Mouse (Mus musculus) c-Kit-positive CD71-positive TER-119-negative erythroid progenitor cells, embryonic 14.5 days (primary cell): ENCODE data around the gene Tmem95.

Source experiments
- DNase-seq: peaks from one replicate; pipeline ENCODE4 v3.0.0-alpha.2; 2013; ENCODE audit warnings: low read depth

The Tmem95 gene

GRCm38 (mm10) chr11:69846198-69846680, 31.6 kb downstream of the Tmem95 start, which contains the start of gene Plscr3:
Plscr3 (plus strand) TSS chr11:69846376.
- DNase-seq: peak; percentile 79

GRCm38 (mm10) chr11:69838714-69839104, 39.1 kb downstream of the Tmem95 start:
- DNase-seq: no peak

- DNase-seq: peak; percentile 97
Measured at GRCm38 (mm10) chr11:69837952-69838713, 39.7 kb downstream of the Tmem95 start, which contains the start of gene Tmem256. Tmem256 (plus strand) TSS chr11:69838514.

GRCm38 (mm10) chr11:69837604-69837951, 40.2 kb downstream of the Tmem95 start, which contains the start of gene Nlgn2:
Nlgn2 (minus strand) TSS chr11:69837784.
- no peak for DNase-seq

- no peak for DNase-seq
Measured at GRCm38 (mm10) chr11:69836703-69837576, 40.9 kb downstream of the Tmem95 start.

- no peak for DNase-seq
Measured at GRCm38 (mm10) chr11:69835966-69836335, 41.9 kb downstream of the Tmem95 start.

GRCm38 (mm10) chr11:69835326-69835965, 42.4 kb downstream of the Tmem95 start:
- DNase-seq: no peak

GRCm38 (mm10) chr11:69834001-69834549, 43.7 kb downstream of the Tmem95 start:
- DNase-seq: no peak

- no peak for DNase-seq
Measured at GRCm38 (mm10) chr11:69833554-69833953, 44.3 kb downstream of the Tmem95 start.

GRCm38 (mm10) chr11:69828832-69829231, 49.0 kb downstream of the Tmem95 start:
- no peak for DNase-seq
